12 mouse cellular contexts compared by ENCODE assay signal in genomic region chr10:75006889-75007662, GRCm38 (mm10). TPM values are rescaled to one million over a fixed set of nuclear protein-coding genes. Genes with fewer than 3 reads are reported as not detected.
A peak's percentile ranks its signal among the peaks of the same experiment; 100 is the strongest.
DNase-seq lines count a peak whose midpoint lies in the region; ATAC-seq lines count a peak whose summit lies in the region.
"Had no signal": no experiment of that assay in that cellular context is flagged by ENCODE, and none has a peak within 500 bp of the region (broad histone marks: within the 10 kb centered on the region; RNA-seq: fewer than 3 reads in every experiment).

No protein-coding gene starts in this region.

- WGBS in forebrain, embryonic 13.5 days, result 55% methylated on average over 8 of the region's 8 CpGs
- WGBS in forebrain, embryonic 12.5 days, result 58% methylated on average over 8 of the region's 8 CpGs
- WGBS in midbrain, embryonic 15.5 days, result 47% methylated on average over 8 of the region's 8 CpGs

- H3K4me1 ChIP-seq in forebrain, embryonic 13.5 days, result peaks cover 16% of the 10 kb centered on the region
- peaks cover 14% of the 10 kb centered on the region for H3K4me1 ChIP-seq in forebrain, embryonic 12.5 days
- peaks cover 23% of the 10 kb centered on the region for H3K4me1 ChIP-seq in midbrain, embryonic 15.5 days

- no peaks in the 10 kb centered on the region for H3K9me3 ChIP-seq in forebrain, embryonic 13.5 days (replicated peaks)
- H3K9me3 ChIP-seq in forebrain, embryonic 12.5 days, result no peaks in the 10 kb centered on the region
- H3K9me3 ChIP-seq in midbrain, embryonic 15.5 days, result no peaks in the 10 kb centered on the region

- no peak overlapping the region for H3K4me2 ChIP-seq in forebrain, embryonic 13.5 days
- no peak overlapping the region for H3K4me2 ChIP-seq in forebrain, embryonic 12.5 days
- H3K4me2 ChIP-seq in midbrain, embryonic 15.5 days, result no peak overlapping the region
- H3K4me2 ChIP-seq: liver, embryonic 11.5 days had no signal

- H3K9ac ChIP-seq in forebrain, embryonic 13.5 days, result no peak overlapping the region
- H3K9ac ChIP-seq in forebrain, embryonic 12.5 days, result no peak overlapping the region
- no peak overlapping the region for H3K9ac ChIP-seq in midbrain, embryonic 15.5 days

- H3K4me3 ChIP-seq in forebrain, embryonic 13.5 days, result no peak overlapping the region
- H3K4me3 ChIP-seq in forebrain, embryonic 12.5 days (replicated peaks), result no peak overlapping the region
- H3K4me3 ChIP-seq in midbrain, embryonic 15.5 days, result no peak overlapping the region
- H3K4me3 ChIP-seq: heart, adult 2 months had no signal

- peak; percentile 25; the same call in 1 of the 2 replicates for ATAC-seq in forebrain, embryonic 13.5 days
- ATAC-seq in forebrain, embryonic 12.5 days (ENCODE audit: low FRiP score), result no peak
- ATAC-seq in midbrain, embryonic 15.5 days (replicated peaks), result no peak
- ATAC-seq: Patski had no signal

- peak; percentile 93 for DNase-seq in brain, adult 2 months (ENCODE audit: low read depth, low spot score)
- DNase-seq in layer of hippocampus, adult 8-10 months (ENCODE audit: low spot score in 2 of 2), result peak; percentile 43 to 54
- DNase-seq in ovary, adult 18-20 months (ENCODE audit: low spot score), result no peak
- DNase-seq in spleen, adult 18-20 months, result no peak
- DNase-seq in B cell, adult 2 months, result no peak
- DNase-seq: heart, adult 2 months; kidney, adult 11 months had no signal

- no peak overlapping the region for H3K27ac ChIP-seq in forebrain, embryonic 13.5 days
- H3K27ac ChIP-seq in forebrain, embryonic 12.5 days, result no peak overlapping the region
- peak overlapping the region; percentile 14; the same call in 1 of the 2 replicates for H3K27ac ChIP-seq in midbrain, embryonic 15.5 days
- H3K27ac ChIP-seq: heart, adult 2 months had no signal

- H3K27me3 ChIP-seq in forebrain, embryonic 13.5 days, result no peaks in the 10 kb centered on the region
- H3K27me3 ChIP-seq in forebrain, embryonic 12.5 days, result no peaks in the 10 kb centered on the region
- H3K27me3 ChIP-seq in midbrain, embryonic 15.5 days (replicated peaks), result no peaks in the 10 kb centered on the region

- H3K36me3 ChIP-seq in forebrain, embryonic 13.5 days (ENCODE audit: poor library complexity, severe bottlenecking), result no peaks in the 10 kb centered on the region
- no peaks in the 10 kb centered on the region for H3K36me3 ChIP-seq in forebrain, embryonic 12.5 days (replicated peaks)
- H3K36me3 ChIP-seq in midbrain, embryonic 15.5 days (replicated peaks), result no peaks in the 10 kb centered on the region

RNA-seq across cellular contexts. Expression of gene Rsph14, which starts 25.3 kb away (rescaled TPM):
- polyA plus RNA-seq in forebrain, embryonic 13.5 days (2015; fragmentation: Nextera tagmentation; extraction: Ambion mirVana), result 0.31 and 0.67 TPM in 2 replicates
- polyA plus RNA-seq in forebrain, embryonic 12.5 days (2016; fragmentation: Nextera tagmentation; extraction: Ambion mirVana), result 0.72 TPM in 1 of 2 replicates, not detected in the other
- 1 to 10 TPM in 1 of 4 experiments, under 1 TPM in 2, not detected in 1; 0.31 to 1.4 (median 0.75) TPM for total RNA-seq in layer of hippocampus, adult 8-10 months (2022)
- polyA plus RNA-seq in midbrain, embryonic 15.5 days (2015; fragmentation: Nextera tagmentation; extraction: Ambion mirVana), result 0.54 and 1.5 TPM in 2 replicates
- total RNA-seq: heart, adult 2 months had no signal
- polyA plus RNA-seq: liver, embryonic 11.5 days; Patski had no signal

RNA-seq across cellular contexts. Expression of gene Rab36, which starts 29.8 kb away (rescaled TPM):
- 11.3 and 14.4 TPM in 2 replicates for polyA plus RNA-seq in forebrain, embryonic 13.5 days (2015; fragmentation: Nextera tagmentation; extraction: Ambion mirVana)
- 12.2 and 13.5 TPM in 2 replicates for polyA plus RNA-seq in forebrain, embryonic 12.5 days (2016; fragmentation: Nextera tagmentation; extraction: Ambion mirVana)
- 10 to 100 TPM; 30.0 to 35.7 (median 33.2) TPM for total RNA-seq in layer of hippocampus, adult 8-10 months (2022)
- polyA plus RNA-seq in midbrain, embryonic 15.5 days (2015; fragmentation: Nextera tagmentation; extraction: Ambion mirVana), result 22.2 and 23.2 TPM in 2 replicates

RNA-seq across cellular contexts. Expression of gene Gnaz, which starts 40.1 kb away (rescaled TPM):
- 18.3 and 20.9 TPM in 2 replicates for polyA plus RNA-seq in forebrain, embryonic 13.5 days (2015; fragmentation: Nextera tagmentation; extraction: Ambion mirVana)
- polyA plus RNA-seq in forebrain, embryonic 12.5 days (2016; fragmentation: Nextera tagmentation; extraction: Ambion mirVana), result 14.0 and 18.5 TPM in 2 replicates
- total RNA-seq in layer of hippocampus, adult 8-10 months (2022), result 100 to 1,000 TPM in 2 of 4 experiments, 10 to 100 TPM in 2; 88.3 to 111 (median 102) TPM
- polyA plus RNA-seq in midbrain, embryonic 15.5 days (2015; fragmentation: Nextera tagmentation; extraction: Ambion mirVana), result 86.2 and 96.0 TPM in 2 replicates

RNA-seq across cellular contexts. Expression of gene Bcr, which starts 53.3 kb away (rescaled TPM):
- polyA plus RNA-seq in forebrain, embryonic 13.5 days (2015; fragmentation: Nextera tagmentation; extraction: Ambion mirVana), result 11.5 and 13.5 TPM in 2 replicates
- polyA plus RNA-seq in forebrain, embryonic 12.5 days (2016; fragmentation: Nextera tagmentation; extraction: Ambion mirVana), result 11.5 TPM in 2 replicates
- 100 to 1,000 TPM in 2 of 4 experiments, 10 to 100 TPM in 2; 96.5 to 140 (median 115) TPM for total RNA-seq in layer of hippocampus, adult 8-10 months (2022)
- 17.9 and 19.2 TPM in 2 replicates for polyA plus RNA-seq in midbrain, embryonic 15.5 days (2015; fragmentation: Nextera tagmentation; extraction: Ambion mirVana)

Comparison
In these comparisons a context has a peak if more than half of its experiments do, and no peak if none do; other contexts are left out.
1. DNase-seq: peak in brain, adult 2 months (single experiment) and layer of hippocampus, adult 8-10 months (2 of 2); none in ovary, adult 18-20 months (single experiment), spleen, adult 18-20 months (0 of 2) and B cell, adult 2 months (0 of 2).